Mouse (Mus musculus) 3T3-L1 (cell line): ENCODE data around the gene Npr1.

Experiments
- DNase-seq: peaks from one replicate; pipeline ENCODE4 v3.0.0-alpha.2; 2015; ENCODE audit warnings: low read depth, low spot score

Npr1 gene

GRCm38 (mm10) chr3:90465686-90466310 is at the start of gene Npr1:
Npr1 (minus strand) TSS chr3:90465866.
- DNase-seq = no peak

- peak; percentile 39 for DNase-seq
These were observed 49.6 kb upstream of the Npr1 start for GRCm38 (mm10) chr3:90515242-90515641.

GRCm38 (mm10) chr3:90514691-90515090 is 49.0 kb upstream of the Npr1 start:
- DNase-seq = peak; percentile 73

- peak; percentile 67 for DNase-seq
These were observed 48.3 kb upstream of the Npr1 start, which contains the start of the genes S100a1 and S100a13 for GRCm38 (mm10) chr3:90513796-90514590. S100a1 (minus strand) TSS chr3:90514392. S100a13 (plus strand) TSS chr3:90514435.

- DNase-seq = no peak
These were observed 47.4 kb upstream of the Npr1 start for GRCm38 (mm10) chr3:90512948-90513642.

- no peak for DNase-seq
These were observed 46.6 kb upstream of the Npr1 start for GRCm38 (mm10) chr3:90512276-90512675.

- no peak for DNase-seq
These were observed 44.1 kb upstream of the Npr1 start for GRCm38 (mm10) chr3:90509747-90510123.

GRCm38 (mm10) chr3:90508950-90509746 is 43.5 kb upstream of the Npr1 start, which contains the start of gene Chtop:
Chtop (minus strand) TSS chr3:90509498.
- DNase-seq = peak; percentile 99

GRCm38 (mm10) chr3:90508287-90508949 is 42.8 kb upstream of the Npr1 start:
- DNase-seq = peak; percentile 59

GRCm38 (mm10) chr3:90506362-90506761 is 40.7 kb upstream of the Npr1 start:
- no peak for DNase-seq

- DNase-seq = no peak
These were observed 39.5 kb upstream of the Npr1 start for GRCm38 (mm10) chr3:90505216-90505615.

GRCm38 (mm10) chr3:90503444-90503843 is 37.8 kb upstream of the Npr1 start:
- DNase-seq = no peak

- no peak for DNase-seq
These were observed 31.9 kb upstream of the Npr1 start for GRCm38 (mm10) chr3:90497597-90497996.

- no peak for DNase-seq
These were observed 30.3 kb upstream of the Npr1 start for GRCm38 (mm10) chr3:90495850-90496525.

GRCm38 (mm10) chr3:90493831-90494540 is 28.3 kb upstream of the Npr1 start:
- no peak for DNase-seq

- peak; percentile 79 for DNase-seq
These were observed 25.7 kb upstream of the Npr1 start for GRCm38 (mm10) chr3:90491350-90491749.

- peak; percentile 98 for DNase-seq
These were observed 25.1 kb upstream of the Npr1 start, which contains the start of gene Snapin for GRCm38 (mm10) chr3:90490696-90491256. Snapin (minus strand) TSS chr3:90491033.

- peak; percentile 80 for DNase-seq
These were observed 22.9 kb upstream of the Npr1 start for GRCm38 (mm10) chr3:90488576-90488975.

- DNase-seq = peak; percentile 63
These were observed 21.3 kb upstream of the Npr1 start for GRCm38 (mm10) chr3:90486998-90487397.
